Comparison of ENCODE assay signal across 21 mouse cellular contexts in genomic region chr14:22222038-22222437, GRCm38 (mm10).
"Had no signal": no experiment of that assay in that cellular context is flagged by ENCODE, and none has a peak within 500 bp of the region (broad histone marks: within the 10 kb centered on the region; RNA-seq: fewer than 3 reads in every experiment).

No protein-coding gene starts in this region.

- H3K27ac ChIP-seq: hindbrain, postnatal 0 days; kidney, embryonic 15.5 days; limb, embryonic 10.5 days; limb, embryonic 13.5 days; liver, embryonic 13.5 days; macrophage; midbrain, embryonic 12.5 days; midbrain, embryonic 15.5 days; neural tube, embryonic 12.5 days; neural tube, embryonic 15.5 days; stomach, embryonic 15.5 days had no signal

- H3K4me1 ChIP-seq: limb, embryonic 13.5 days; midbrain, embryonic 12.5 days; midbrain, embryonic 15.5 days; neural tube, embryonic 12.5 days; neural tube, embryonic 15.5 days; stomach, embryonic 15.5 days had no signal

- H3K36me3 ChIP-seq: kidney, embryonic 15.5 days; limb, embryonic 10.5 days; limb, embryonic 13.5 days; liver, embryonic 13.5 days; midbrain, embryonic 12.5 days; midbrain, embryonic 15.5 days; neural tube, embryonic 12.5 days; neural tube, embryonic 15.5 days; stomach, embryonic 15.5 days had no signal

- H3K4me2 ChIP-seq: kidney, embryonic 15.5 days; limb, embryonic 13.5 days; liver, embryonic 13.5 days; midbrain, embryonic 12.5 days; midbrain, embryonic 15.5 days; neural tube, embryonic 12.5 days; neural tube, embryonic 15.5 days; stomach, embryonic 15.5 days had no signal

- H3K4me3 ChIP-seq: kidney, embryonic 15.5 days; limb, embryonic 10.5 days; limb, embryonic 13.5 days; liver, embryonic 13.5 days; midbrain, embryonic 12.5 days; midbrain, embryonic 15.5 days; neural tube, embryonic 12.5 days; neural tube, embryonic 15.5 days; stomach, embryonic 15.5 days had no signal

- ATAC-seq: hindbrain, postnatal 0 days; inflammation-experienced regulatory T-cells, adult 6 months; intestine, postnatal 0 days; midbrain, embryonic 15.5 days had no signal

- H3K9ac ChIP-seq: kidney, embryonic 15.5 days; limb, embryonic 13.5 days; liver, embryonic 13.5 days; midbrain, embryonic 12.5 days; midbrain, embryonic 15.5 days; neural tube, embryonic 12.5 days; neural tube, embryonic 15.5 days; stomach, embryonic 15.5 days had no signal

- H3K27me3 ChIP-seq: kidney, embryonic 15.5 days; limb, embryonic 13.5 days; liver, embryonic 13.5 days; midbrain, embryonic 12.5 days; midbrain, embryonic 15.5 days; neural tube, embryonic 12.5 days; neural tube, embryonic 15.5 days; stomach, embryonic 15.5 days had no signal

- DNase-seq: kidney, adult 8-10 months; kidney, postnatal 14 days; kidney, postnatal 4 days; liver; liver, embryonic 13.5 days; right cerebral cortex, adult 18-20 months; right cerebral cortex, postnatal 14 days; right cerebral cortex, postnatal 4 days; thymus, postnatal 25 days had no signal

- H3K9me3 ChIP-seq: kidney, embryonic 15.5 days; liver, embryonic 13.5 days; neural tube, embryonic 12.5 days; neural tube, embryonic 15.5 days; stomach, embryonic 15.5 days had no signal
